Mouse (Mus musculus): ENCODE measurements around the gene Smyd1.

GRCm38 (mm10) chr6:71273715-71274114 lies 48.3 kb downstream of the Smyd1 start:
- TF ChIP-seq CTCF (IDR thresholded peaks at IDR 0.05; ENCODE audit: extremely low read depth, insufficient read length, insufficient replicate concordance, low read depth, low read length) (no peak), POLR2A (IDR thresholded peaks at IDR 0.05; ENCODE audit: low read depth, low read length) (no peak)
